Mouse (Mus musculus) liver, embryonic 14.5 days (tissue): ENCODE measurements around the gene Pip4p1. TPM values are rescaled to one million over a fixed set of nuclear protein-coding genes. Genes with fewer than 3 reads are reported as not detected.

Experiments used
- ATAC-seq: fragments of 200-750 bp; cut with Nextera tagmentation; 2 replicates; pipeline ENCODE4 v1.8.0; 2017; ENCODE audit warnings: moderate number of reproducible peaks, mild to moderate bottlenecking, moderate library complexity; ENCODE audit not compliant: insufficient read depth
- DNase-seq, 3 experiments: peaks; one replicate each; pipeline ENCODE4 v3.0.0-alpha.2; 2012 to 2013; ENCODE audit warnings: low read depth in 3 of 3, low spot score in 3 of 3
- H3K27ac ChIP-seq: fragments of 300-500 bp; sonication (generic); 2 replicates; pipeline ENCODE4 v1.5.1; 2014; ENCODE audit warnings: moderate library complexity, mild to moderate bottlenecking, control low read depth, inconsistent platforms
- H3K27me3 ChIP-seq: fragments of 300-500 bp; sonication (generic); 2 replicates; pipeline ENCODE4 v1.6.1; 2014; ENCODE audit warnings: mild to moderate bottlenecking, low read length, moderate library complexity; ENCODE audit not compliant: control insufficient read depth, insufficient read depth
- H3K36me3 ChIP-seq: fragments of 300-500 bp; sonication (generic); replicated peaks from 2 replicates; pipeline ENCODE4 v1.6.1; 2014; ENCODE audit warnings: low read depth; ENCODE audit not compliant: control insufficient read depth, insufficient read depth
- H3K4me1 ChIP-seq, 2 experiments: fragments of 200-500 bp in 1 of 2; fragments of 300-500 bp in 1 of 2; sonication (generic) in 1 of 2; replicated peaks; 2 replicates each; pipeline ENCODE4 v1.6.1; 2012 to 2014; ENCODE audit warnings: antibody characterized with exemption in 1 of 2, inconsistent platforms in 1 of 2, low read length in 1 of 2; ENCODE audit not compliant: control insufficient read depth in 2 of 2, insufficient read depth in 2 of 2
- H3K4me2 ChIP-seq: fragments of 300-500 bp; sonication (generic); 2 replicates; pipeline ENCODE4 v1.6.1; 2014; ENCODE audit warnings: low read depth, mild to moderate bottlenecking, control low read depth, moderate library complexity
- H3K4me3 ChIP-seq, 2 experiments: fragments of 200-500 bp in 1 of 2; fragments of 300-500 bp in 1 of 2; sonication (generic) in 1 of 2; 2 replicates each; pipeline ENCODE4 v1.5.1; 2012 to 2014; ENCODE audit warnings: low read depth in 2 of 2, low read length in 2 of 2, mild to moderate bottlenecking in 2 of 2, control low read depth in 1 of 2, inconsistent platforms in 1 of 2, moderate library complexity in 1 of 2; ENCODE audit not compliant: insufficient read depth in 1 of 2
- H3K9ac ChIP-seq: fragments of 300-500 bp; sonication (generic); replicated peaks from 2 replicates; pipeline ENCODE4 v1.6.1; 2014; ENCODE audit warnings: mild to moderate bottlenecking, control low read depth, moderate library complexity
- H3K9me3 ChIP-seq: fragments of 300-500 bp; sonication (generic); 2 replicates; pipeline ENCODE4 v1.6.1; 2016; ENCODE audit warnings: low read length, mixed read lengths; ENCODE audit not compliant: control insufficient read depth
- CTCF ChIP-seq: IDR thresholded peaks from 2 replicates; pipeline ENCODE4 v1.5.1; 2016; ENCODE audit warnings: antibody characterized with exemption, low read depth, control low read depth
- EP300 ChIP-seq: IDR thresholded peaks from 2 replicates; pipeline ENCODE4 v1.6.1; 2016; ENCODE audit warnings: antibody characterized with exemption, low read depth
- WGBS: fragments of 180-500 bp; shearing (Covaris S2); extraction: QIAGEN DNeasy Blood & Tissue Kit; methylation state at CpG from one replicate; pipeline ENCODE4 v1.1.7; 2014; ENCODE audit not compliant: insufficient replicate concordance; 5-methylcytosine and 5-hydroxymethylcytosine counted together
- polyA plus RNA-seq, 2 experiments: library from polyadenylated mRNA; depleted of rRNA in 1 of 2; stranded (reverse) in 1 of 2; unstranded in 1 of 2; fragments of >200 nt; fragmentation: Nextera tagmentation in 1 of 2; extraction: Ambion mirVana in 1 of 2; gene quantifications; 2 replicates each; pipeline versions ENCODE4 v1.2.1 to v1.2.3; 2012 to 2014

Gene Pip4p1
- polyA plus RNA-seq, 2 experiments: 16.9 to 24.7 TPM

GRCm38 (mm10) chr14:50897374-50897765 lies 33.3 kb downstream of the Pip4p1 start, which contains the start of gene Klhl33:
Gene Klhl33 (minus strand): TSS chr14:50897507.
- TF ChIP-seq EP300 (no peak), CTCF (no peak)

DNA sequence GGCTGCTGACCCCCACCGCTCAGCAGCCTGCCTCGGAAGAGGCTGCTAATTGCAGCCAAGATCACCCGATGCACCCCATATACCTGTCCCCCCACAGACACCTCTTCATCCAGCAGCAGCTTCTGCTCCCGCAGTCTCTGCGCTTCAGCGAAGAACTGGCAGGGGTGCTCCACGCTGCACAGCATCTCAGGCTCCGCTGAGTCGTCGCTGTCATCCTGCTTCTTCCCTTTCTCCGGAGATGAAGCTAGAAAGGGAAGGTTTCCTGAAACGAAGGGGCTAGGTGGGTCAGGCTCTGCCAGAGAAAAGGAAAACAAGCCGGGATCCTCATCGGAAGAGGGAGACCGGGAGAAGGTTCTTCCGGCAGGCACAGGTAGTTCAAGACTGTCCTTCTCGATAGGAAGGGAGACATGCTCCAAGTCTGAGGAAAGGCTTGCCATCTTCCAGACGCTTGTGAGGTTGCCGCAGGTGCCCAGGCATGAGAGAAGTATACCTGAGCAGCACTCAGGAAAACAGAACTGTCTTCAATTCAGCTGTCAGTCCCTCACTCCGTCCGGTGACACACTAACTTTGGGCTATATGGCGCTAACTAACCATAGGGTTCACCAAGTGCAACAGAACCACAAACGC lies 33.8 kb downstream of the Pip4p1 start:
- DNase-seq: no peak
- H3K9me3 ChIP-seq: no peaks in the 10 kb centered on the region
- H3K27me3 ChIP-seq: peaks cover 9% of the 10 kb centered on the region
- TF ChIP-seq EP300 (no peak), CTCF (no peak)
- H3K4me3 ChIP-seq: peak overlapping the region; percentile 2 to 38
- H3K4me2 ChIP-seq: peak overlapping the region; percentile 60
- peaks cover 0 to 2% of the 10 kb centered on the region in 2 experiments; a peak in 1 of 4 replicates for H3K4me1 ChIP-seq
- ATAC-seq: 0 out of 2 replicates have a peak, but pooled peaks have one; percentile 18
- no peak overlapping the region for H3K9ac ChIP-seq
- WGBS: 21% methylated on average over 23 of the region's 23 CpGs
- H3K27ac ChIP-seq: no peak overlapping the region
- no peaks in the 10 kb centered on the region for H3K36me3 ChIP-seq

More at GRCm38 (mm10) chr14:50897374-50897765, 33.3 kb downstream of the Pip4p1 start, which contains the start of gene Klhl33:
- peak within 1 kb of the TSS; percentile 60 for H3K4me2 ChIP-seq
- no peaks in the 10 kb centered on the region for H3K36me3 ChIP-seq
- peak within 1 kb of the TSS; percentile 9; the same call in 1 of the 2 replicates for H3K9ac ChIP-seq
- DNase-seq: no peak
- peaks cover 0 to 2% of the 10 kb centered on the region in 2 experiments; a peak in 1 of 4 replicates for H3K4me1 ChIP-seq
- no peak for ATAC-seq
- no peak within 1 kb of the TSS for H3K27ac ChIP-seq
- H3K27me3 ChIP-seq: peaks cover 9% of the 10 kb centered on the region
- WGBS: 34% methylated on average over 7 of the region's 7 CpGs
- H3K4me3 ChIP-seq: peak within 1 kb of the TSS; percentile 2 to 38
- H3K9me3 ChIP-seq: no peaks in the 10 kb centered on the region

DNA sequence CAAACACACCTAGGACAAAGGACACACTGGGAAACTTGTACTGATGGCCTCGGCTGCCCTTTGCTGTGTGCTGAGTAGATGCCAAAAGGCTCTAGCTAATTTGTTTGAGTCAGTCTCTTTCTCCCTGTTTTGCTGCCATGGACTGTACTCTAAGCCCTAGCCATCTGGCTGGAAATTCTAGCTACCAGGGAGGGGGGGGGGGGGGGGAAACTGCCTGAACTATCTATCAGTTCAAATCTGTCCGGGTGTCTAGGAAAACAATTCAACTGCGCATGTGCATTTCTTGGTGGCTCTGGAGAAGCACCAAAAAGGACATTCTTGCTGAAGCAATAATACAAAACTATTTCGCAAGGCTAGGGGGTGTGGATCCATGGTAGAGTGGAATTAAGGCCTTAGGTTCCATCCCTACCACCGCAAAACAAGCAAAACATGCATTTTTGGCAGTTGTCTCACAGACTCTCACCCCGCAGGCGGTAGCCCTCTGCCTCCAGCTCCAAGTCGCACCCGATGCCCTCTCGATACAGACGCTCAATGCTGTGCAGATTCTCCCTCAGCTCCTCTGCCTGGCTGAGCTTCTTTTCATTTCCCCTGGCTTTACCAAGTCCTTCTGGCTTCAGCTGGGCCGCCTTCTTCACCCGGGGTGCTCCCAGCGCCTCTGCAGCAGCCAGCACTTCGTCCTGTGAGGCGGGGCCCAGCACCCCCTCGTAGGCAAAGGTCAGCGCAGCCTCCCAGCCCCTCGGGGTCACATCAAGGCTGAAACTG lies 34.5 kb downstream of the Pip4p1 start:
- WGBS: 25% methylated on average over 19 of the region's 19 CpGs
- peaks cover 9% of the 10 kb centered on the region for H3K27me3 ChIP-seq
- peak overlapping the region; percentile 60 for H3K4me2 ChIP-seq
- ATAC-seq: peak; percentile 53; the same call in 1 of the 2 replicates
- peak overlapping the region; percentile 9; the same call in 1 of the 2 replicates for H3K9ac ChIP-seq
- no peak for TF ChIP-seq EP300
- no peak for TF ChIP-seq CTCF
- no peak overlapping the region for H3K27ac ChIP-seq
- no peaks in the 10 kb centered on the region for H3K36me3 ChIP-seq
- peak overlapping the region; percentile 2 to 38 for H3K4me3 ChIP-seq
- DNase-seq: peak; percentile 27 to 31 (median 28)
- H3K9me3 ChIP-seq: no peaks in the 10 kb centered on the region
- H3K4me1 ChIP-seq: peaks cover 0 to 2% of the 10 kb centered on the region in 2 experiments; a peak in 1 of 4 replicates

DNA sequence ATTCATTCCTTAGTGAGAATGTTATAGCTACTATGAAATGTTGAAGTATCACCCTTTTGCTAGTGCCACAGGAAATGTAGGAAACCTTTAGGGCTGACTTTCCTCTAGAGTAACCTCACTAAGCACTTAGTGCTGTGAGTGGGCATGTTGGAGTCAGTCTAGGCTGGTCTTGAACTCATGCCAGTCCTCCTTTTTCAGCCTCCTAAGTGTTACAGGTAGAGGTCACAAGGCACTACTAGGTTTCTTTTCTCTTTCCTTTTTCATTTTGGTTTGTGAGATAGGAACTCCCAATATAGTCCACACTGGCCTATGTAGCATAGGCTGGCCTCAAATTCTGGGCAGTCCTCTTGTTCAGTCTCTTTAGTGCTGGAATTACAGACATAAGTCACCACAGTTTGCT lies 35.2 kb downstream of the Pip4p1 start:
- H3K4me2 ChIP-seq: no peak overlapping the region
- peaks cover 9% of the 10 kb centered on the region for H3K27me3 ChIP-seq
- H3K27ac ChIP-seq: no peak overlapping the region
- no peak for DNase-seq
- no peaks in the 10 kb centered on the region for H3K36me3 ChIP-seq
- no peak overlapping the region for H3K9ac ChIP-seq
- H3K9me3 ChIP-seq: no peaks in the 10 kb centered on the region
- H3K4me1 ChIP-seq: peaks cover 0 to 2% of the 10 kb centered on the region in 2 experiments; a peak in 1 of 4 replicates
- TF ChIP-seq EP300 (no peak), CTCF (no peak)
- H3K4me3 ChIP-seq: no peak overlapping the region
- ATAC-seq: no peak
